Mouse (Mus musculus) kidney, postnatal 4 days (tissue): ENCODE data around the gene Gli1.

Source experiments
- DNase-seq, 2 experiments: peaks; one replicate each; pipeline ENCODE4 v3.0.0; 2021; ENCODE audit warnings: mixed read lengths in 2 of 2

Gene Gli1

GRCm38 (mm10) chr10:127290930-127291880, 50.6 kb downstream of the Gli1 start:
- DNase-seq, result peak; percentile 72 to 81

GRCm38 (mm10) chr10:127290307-127290929, 51.4 kb downstream of the Gli1 start:
- peak; percentile 100 for DNase-seq

- peak; percentile 55 to 74 for DNase-seq
These were observed 52.1 kb downstream of the Gli1 start for GRCm38 (mm10) chr10:127289573-127290191.

- DNase-seq, result peak; percentile 90 to 95
These were observed 52.8 kb downstream of the Gli1 start, which contains the start of gene Mbd6 for GRCm38 (mm10) chr10:127288800-127289572. TSS of gene Mbd6 (minus strand) at chr10:127289018.

- DNase-seq, result peak; percentile 76 to 80
These were observed 53.4 kb downstream of the Gli1 start for GRCm38 (mm10) chr10:127288328-127288799.

- no peak for DNase-seq
These were observed 53.9 kb downstream of the Gli1 start for GRCm38 (mm10) chr10:127287936-127288293.

GRCm38 (mm10) chr10:127287271-127287935, 54.4 kb downstream of the Gli1 start:
- no peak for DNase-seq

- DNase-seq, result no peak
These were observed 55.0 kb downstream of the Gli1 start for GRCm38 (mm10) chr10:127286730-127287129.

GRCm38 (mm10) chr10:127286194-127286593, 55.6 kb downstream of the Gli1 start:
- DNase-seq, result no peak

- DNase-seq, result no peak
These were observed 56.1 kb downstream of the Gli1 start for GRCm38 (mm10) chr10:127285644-127286043.

- DNase-seq, result no peak
These were observed 56.9 kb downstream of the Gli1 start for GRCm38 (mm10) chr10:127284724-127285500.

GRCm38 (mm10) chr10:127284105-127284622, 57.6 kb downstream of the Gli1 start:
- no peak for DNase-seq

- no peak for DNase-seq
These were observed 59.1 kb downstream of the Gli1 start for GRCm38 (mm10) chr10:127282620-127283215.

- DNase-seq, result no peak
These were observed 60.5 kb downstream of the Gli1 start for GRCm38 (mm10) chr10:127281316-127281715.
